Mouse (Mus musculus): ENCODE data around the gene Casc3. TPM values are rescaled to one million over a fixed set of nuclear protein-coding genes. Genes with fewer than 3 reads are reported as not detected.

Gene Casc3
- polyA plus RNA-seq, 1 experiment from 2014 or later, result 42.8 TPM

DNA sequence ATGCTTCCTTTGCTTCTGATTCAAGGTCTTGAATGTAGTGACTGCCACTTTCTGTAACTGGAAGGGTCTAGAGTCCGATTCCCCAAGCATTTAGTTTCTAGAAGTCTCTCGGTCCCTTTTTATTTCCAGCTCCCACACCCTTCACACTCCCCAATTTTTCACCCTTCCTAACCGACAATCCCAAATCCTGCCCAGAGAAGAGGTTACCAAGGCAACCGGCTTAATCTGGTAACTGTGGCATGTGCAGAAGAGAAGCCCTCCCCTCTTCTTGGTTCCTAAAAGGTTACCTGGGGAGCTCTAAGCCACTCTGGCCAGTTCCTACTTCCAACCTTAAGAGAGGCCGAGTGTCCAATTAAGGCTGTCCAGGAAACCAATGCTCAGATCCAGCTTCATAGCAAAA lies 30.6 kb downstream of the Casc3 start:
- Histone ChIP-seq H3K4me1 (ENCODE audit: insufficient read depth) (no peaks in the 10 kb centered on the region), H3K9ac (no peak overlapping the region), H3K27ac (ENCODE audit: low read depth) (no peak overlapping the region), H3K27me3 (ENCODE audit: insufficient read depth, low read length) (peaks cover 14% of the 10 kb centered on the region), H3K36me3 (ENCODE audit: insufficient read depth) (peaks cover 42% of the 10 kb centered on the region), H3K9me3 (ENCODE audit: low read depth, low read length) (no peaks in the 10 kb centered on the region), H3K4me2 (no peak overlapping the region), H3K4me3 (ENCODE audit: low read depth, low read length) (no peak overlapping the region)
- ATAC-seq (ENCODE audit: insufficient read depth) (no peak), DNase-seq (no peak)
- no peak for TF ChIP-seq CTCF (IDR thresholded peaks at IDR 0.05; ENCODE audit: low read depth)
- 50% methylated on average over 5 of the region's 5 CpGs for WGBS

DNA sequence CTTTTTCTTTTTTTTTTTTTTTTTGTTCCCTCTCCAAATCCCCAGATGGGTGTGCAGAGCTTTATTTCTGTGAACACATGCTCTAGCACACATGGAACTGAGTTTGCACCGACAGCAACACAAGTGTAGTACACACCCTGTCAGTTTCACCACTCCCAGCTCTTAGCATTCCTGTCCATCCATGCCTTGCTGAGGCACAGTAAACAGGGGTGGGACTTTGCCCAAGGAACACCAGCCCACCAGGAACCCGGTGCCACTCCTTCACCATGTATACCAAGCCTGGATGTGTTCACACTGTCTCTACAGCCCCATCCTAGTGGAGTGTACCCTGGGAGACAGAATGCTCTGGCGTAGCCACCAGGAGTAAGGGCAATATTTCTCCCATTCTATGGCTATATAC lies 31.0 kb downstream of the Casc3 start:
- H3K36me3 ChIP-seq (ENCODE audit: insufficient read depth), result peaks cover 39% of the 10 kb centered on the region
- no peak overlapping the region for H3K27ac ChIP-seq (ENCODE audit: low read depth)
- H3K4me1 ChIP-seq (ENCODE audit: insufficient read depth), result no peaks in the 10 kb centered on the region
- no peak overlapping the region for H3K4me3 ChIP-seq (ENCODE audit: low read depth, low read length)
- DNase-seq, result no peak
- no peak overlapping the region for H3K4me2 ChIP-seq
- no peak for ATAC-seq (ENCODE audit: insufficient read depth)
- H3K9me3 ChIP-seq (ENCODE audit: low read depth, low read length), result no peaks in the 10 kb centered on the region
- peaks cover 14% of the 10 kb centered on the region for H3K27me3 ChIP-seq (ENCODE audit: insufficient read depth, low read length)
- 42% methylated on average over 3 of the region's 3 CpGs for WGBS
- no peak for TF ChIP-seq CTCF (IDR thresholded peaks at IDR 0.05; ENCODE audit: low read depth)
- no peak overlapping the region for H3K9ac ChIP-seq

DNA sequence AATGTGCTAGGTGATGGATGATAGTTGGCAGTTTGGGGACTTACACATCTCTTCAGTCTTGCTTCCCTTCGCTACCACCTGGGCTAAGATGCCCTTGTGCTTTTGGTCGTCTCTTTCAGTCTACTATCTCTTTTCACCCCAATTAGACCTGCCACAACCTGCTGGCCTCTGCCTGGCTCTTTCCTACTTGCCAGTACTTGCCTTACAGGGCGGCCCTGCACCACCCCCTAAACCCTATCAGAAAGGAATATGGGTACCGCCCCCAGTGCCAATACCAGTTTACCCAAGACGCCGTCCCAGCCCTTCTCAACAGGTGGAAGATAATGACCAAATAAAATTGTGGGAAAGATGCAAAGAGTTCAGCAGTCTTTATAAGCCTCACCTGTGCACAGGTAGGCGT lies 31.4 kb downstream of the Casc3 start:
- Histone ChIP-seq H3K27me3 (ENCODE audit: insufficient read depth, low read length) (peaks cover 14% of the 10 kb centered on the region), H3K4me2 (peak overlapping the region; percentile 100), H3K9me3 (ENCODE audit: low read depth, low read length) (no peaks in the 10 kb centered on the region), H3K36me3 (ENCODE audit: insufficient read depth) (peaks cover 35% of the 10 kb centered on the region), H3K4me1 (ENCODE audit: insufficient read depth) (no peaks in the 10 kb centered on the region), H3K27ac (ENCODE audit: low read depth) (no peak overlapping the region), H3K4me3 (ENCODE audit: low read depth, low read length) (peak overlapping the region; percentile 61), H3K9ac (no peak overlapping the region)
- ATAC-seq (ENCODE audit: insufficient read depth) (peak; percentile 25; the same call in 1 of the 2 replicates), DNase-seq (no peak)
- no peak for TF ChIP-seq CTCF (IDR thresholded peaks at IDR 0.05; ENCODE audit: low read depth)
- 25% methylated on average over 7 of the region's 7 CpGs for WGBS

DNA sequence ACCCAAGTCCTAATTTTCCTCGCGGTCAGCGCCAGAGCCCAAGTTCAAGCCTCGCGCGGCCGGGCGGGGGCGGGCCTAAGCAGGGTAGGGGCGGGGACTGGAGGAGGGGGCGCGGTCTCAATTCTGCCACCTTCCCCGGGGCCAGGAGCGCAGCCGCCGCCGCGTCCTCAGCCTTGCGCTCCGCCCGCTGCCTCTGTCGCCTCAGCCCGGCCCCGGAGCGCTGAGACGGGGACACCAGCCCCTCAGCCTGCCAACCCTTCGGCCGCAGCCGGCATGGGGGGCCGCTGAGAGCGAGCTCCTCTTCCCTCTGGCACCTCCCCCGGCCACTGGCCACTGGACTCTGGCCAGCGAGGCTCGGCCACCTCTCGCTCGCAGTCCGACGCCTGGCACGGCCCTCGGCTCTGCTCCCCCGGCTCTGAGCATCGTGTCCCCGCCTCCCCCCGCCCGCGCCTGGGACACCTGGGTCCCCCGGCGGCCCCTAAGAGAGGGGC lies 32.0 kb downstream of the Casc3 start, which contains the start of gene Rapgefl1:
TSS of gene Rapgefl1 (plus strand) at position 135 of the 491 bp plus-strand sequence.
- Histone ChIP-seq H3K4me1 (ENCODE audit: insufficient read depth) (no peaks in the 10 kb centered on the region), H3K9me3 (ENCODE audit: low read depth, low read length) (no peaks in the 10 kb centered on the region), H3K36me3 (ENCODE audit: insufficient read depth) (peaks cover 29% of the 10 kb centered on the region), H3K27ac (ENCODE audit: low read depth) (peak within 1 kb of the TSS; percentile 27; the same call in 1 of the 2 replicates), H3K27me3 (ENCODE audit: insufficient read depth, low read length) (peaks cover 14% of the 10 kb centered on the region), H3K4me2 (peak within 1 kb of the TSS; percentile 100), H3K9ac (peak within 1 kb of the TSS; percentile 65), H3K4me3 (ENCODE audit: low read depth, low read length) (peak within 1 kb of the TSS; percentile 61)
- 0% methylated on average over 31 of the region's 48 CpGs for WGBS
- TF ChIP-seq CTCF (IDR thresholded peaks at IDR 0.05; ENCODE audit: low read depth), result no peak
- ATAC-seq (ENCODE audit: insufficient read depth), result peak; percentile 92
- DNase-seq, result peak; percentile 90

DNA sequence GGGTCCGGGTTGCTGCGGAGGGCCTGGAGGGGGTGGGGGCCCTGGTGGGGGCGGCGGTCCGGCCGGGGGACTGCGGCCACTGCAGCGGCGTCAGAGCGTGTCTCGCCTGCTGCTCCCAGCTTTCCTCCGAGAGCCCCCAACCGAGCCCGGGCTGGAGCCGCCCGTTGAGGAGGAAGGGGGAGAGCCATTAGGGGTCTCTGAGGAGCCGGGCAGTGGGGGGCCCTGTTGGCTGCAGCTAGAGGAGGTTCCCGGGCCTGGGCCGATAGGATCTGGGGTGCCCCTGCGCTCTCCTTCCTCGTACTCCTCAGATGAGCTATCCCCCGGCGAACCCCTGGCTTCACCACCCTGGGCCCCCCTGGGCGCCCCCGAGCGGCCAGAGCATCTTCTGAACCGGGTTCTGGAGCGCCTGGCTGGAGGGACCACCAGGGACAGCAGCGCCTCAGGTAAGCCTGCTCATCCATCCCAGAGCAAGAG lies 32.6 kb downstream of the Casc3 start:
- 0 out of 2 replicates have a peak, but pooled peaks have one; percentile 7 for TF ChIP-seq CTCF (IDR thresholded peaks at IDR 0.05; ENCODE audit: low read depth)
- H3K36me3 ChIP-seq (ENCODE audit: insufficient read depth), result peaks cover 24% of the 10 kb centered on the region
- no peak overlapping the region for H3K27ac ChIP-seq (ENCODE audit: low read depth)
- 2% methylated on average over 29 of the region's 29 CpGs for whole genome bisulfite sequencing
- H3K9me3 ChIP-seq (ENCODE audit: low read depth, low read length), result no peaks in the 10 kb centered on the region
- ATAC-seq (ENCODE audit: insufficient read depth), result peak; percentile 32; the same call in 1 of the 2 replicates
- H3K4me2 ChIP-seq, result peak overlapping the region; percentile 100
- no peaks in the 10 kb centered on the region for H3K4me1 ChIP-seq (ENCODE audit: insufficient read depth)
- H3K9ac ChIP-seq, result peak overlapping the region; percentile 65
- peak overlapping the region; percentile 61 for H3K4me3 ChIP-seq (ENCODE audit: low read depth, low read length)
- peaks cover 14% of the 10 kb centered on the region for H3K27me3 ChIP-seq (ENCODE audit: insufficient read depth, low read length)
- peak; percentile 23 for DNase-seq

DNA sequence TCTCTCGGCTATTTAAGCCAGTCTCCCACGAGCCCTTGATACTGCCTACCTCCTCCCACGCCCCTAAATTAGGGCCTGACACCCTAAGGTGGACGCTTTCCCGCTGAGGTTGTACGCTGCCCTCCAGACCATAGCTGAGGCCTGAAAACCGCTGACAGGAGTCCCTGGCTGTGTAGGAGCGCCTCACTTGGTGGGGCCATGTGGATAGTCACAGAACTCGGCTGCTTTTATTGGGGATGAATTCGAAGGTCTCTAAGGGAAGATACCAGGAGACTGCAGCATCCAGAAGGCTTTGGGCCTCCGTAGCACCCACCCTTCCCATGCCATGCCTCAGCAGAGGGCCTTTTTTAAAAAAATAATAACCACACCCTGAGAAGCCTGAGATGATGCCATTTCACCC lies 33.2 kb downstream of the Casc3 start:
- no peaks in the 10 kb centered on the region for H3K9me3 ChIP-seq (ENCODE audit: low read depth, low read length)
- H3K36me3 ChIP-seq (ENCODE audit: insufficient read depth), result peaks cover 17% of the 10 kb centered on the region
- no peak overlapping the region for H3K27ac ChIP-seq (ENCODE audit: low read depth)
- no peak for TF ChIP-seq CTCF (IDR thresholded peaks at IDR 0.05; ENCODE audit: low read depth)
- no peak overlapping the region for H3K9ac ChIP-seq
- DNase-seq (no peak), ATAC-seq (ENCODE audit: insufficient read depth) (no peak)
- H3K4me1 ChIP-seq (ENCODE audit: insufficient read depth), result no peaks in the 10 kb centered on the region
- WGBS, result 57% methylated on average over 11 of the region's 11 CpGs
- H3K4me3 ChIP-seq (ENCODE audit: low read depth, low read length), result 0 out of 2 replicates have a peak overlapping the region, but pooled peaks have one; percentile 61
- H3K4me2 ChIP-seq, result peak overlapping the region; percentile 100
- peaks cover 14% of the 10 kb centered on the region for H3K27me3 ChIP-seq (ENCODE audit: insufficient read depth, low read length)

DNA sequence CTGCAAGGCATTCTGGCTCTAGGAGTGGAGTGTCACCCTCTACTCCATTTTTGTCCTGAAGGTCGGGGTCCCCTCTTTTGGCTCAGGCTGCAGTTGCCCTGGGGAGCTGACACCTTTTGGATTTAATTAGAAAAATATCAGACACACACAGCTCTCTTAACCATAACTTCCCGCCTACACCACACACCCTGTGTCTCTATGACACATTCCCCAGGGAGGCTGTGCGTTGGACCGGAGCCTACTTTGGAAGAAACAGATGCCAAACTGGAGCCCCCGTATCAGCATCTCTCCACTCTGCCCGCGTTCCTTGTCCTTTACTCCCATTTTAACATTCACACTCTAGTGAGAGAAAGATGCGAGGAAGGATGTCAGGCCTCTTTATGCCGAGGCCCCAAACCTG lies 33.8 kb downstream of the Casc3 start:
- no peak overlapping the region for H3K4me3 ChIP-seq (ENCODE audit: low read depth, low read length)
- WGBS, result 62% methylated on average over 9 of the region's 9 CpGs
- no peak overlapping the region for H3K4me2 ChIP-seq
- no peak for TF ChIP-seq CTCF (IDR thresholded peaks at IDR 0.05; ENCODE audit: low read depth)
- no peaks in the 10 kb centered on the region for H3K4me1 ChIP-seq (ENCODE audit: insufficient read depth)
- DNase-seq, result no peak
- no peak overlapping the region for H3K27ac ChIP-seq (ENCODE audit: low read depth)
- H3K9me3 ChIP-seq (ENCODE audit: low read depth, low read length), result no peaks in the 10 kb centered on the region
- H3K9ac ChIP-seq, result no peak overlapping the region
- peaks cover 12% of the 10 kb centered on the region; the same call in 1 of the 2 replicates for H3K36me3 ChIP-seq (ENCODE audit: insufficient read depth)
- peaks cover 14% of the 10 kb centered on the region for H3K27me3 ChIP-seq (ENCODE audit: insufficient read depth, low read length)
- ATAC-seq (ENCODE audit: insufficient read depth), result no peak

Measured in lung, embryonic 14.5 days (tissue).